Mouse (Mus musculus): ENCODE data around the gene Krt12. TPM values are rescaled to one million over a fixed set of nuclear protein-coding genes. Genes with fewer than 3 reads are reported as not detected.

The Krt12 gene
- total RNA-seq, 4 experiments from 2014 or later: 0.85 to 1.7 (median 1.5) TPM

- no peak for DNase-seq (ENCODE audit: low spot score in 2 of 2)
These were observed 23.2 kb downstream of the Krt12 start for GRCm38 (mm10) chr11:99398832-99399231.

- DNase-seq (ENCODE audit: low spot score in 2 of 2): no peak
These were observed 24.0 kb downstream of the Krt12 start for GRCm38 (mm10) chr11:99398084-99398483.

- no peak for DNase-seq (ENCODE audit: low spot score in 2 of 2)
These were observed 25.4 kb downstream of the Krt12 start for GRCm38 (mm10) chr11:99396661-99397060.

- DNase-seq (ENCODE audit: low spot score in 2 of 2): no peak
These were observed 26.0 kb downstream of the Krt12 start for GRCm38 (mm10) chr11:99396034-99396433.

- peak in 1 of 2 experiments; percentile 39 for DNase-seq (ENCODE audit: low spot score in 2 of 2)
These were observed 29.6 kb downstream of the Krt12 start for GRCm38 (mm10) chr11:99392492-99392891.

- DNase-seq (ENCODE audit: low spot score in 2 of 2): no peak
These were observed 30.7 kb downstream of the Krt12 start for GRCm38 (mm10) chr11:99391375-99391774.

GRCm38 (mm10) chr11:99390866-99391265, 31.2 kb downstream of the Krt12 start:
- DNase-seq (ENCODE audit: low spot score in 2 of 2): no peak

GRCm38 (mm10) chr11:99389264-99389663, 32.8 kb downstream of the Krt12 start, which contains the start of gene Krt10:
Gene Krt10, minus strand, starts transcription at chr11:99389364.
- no peak for DNase-seq (ENCODE audit: low spot score in 2 of 2)

GRCm38 (mm10) chr11:99388661-99389060, 33.4 kb downstream of the Krt12 start:
- DNase-seq (ENCODE audit: low spot score in 2 of 2): no peak

GRCm38 (mm10) chr11:99385813-99386721, 36.0 kb downstream of the Krt12 start:
- DNase-seq (ENCODE audit: low spot score in 2 of 2): peak; percentile 80 to 88

GRCm38 (mm10) chr11:99379568-99379967, 42.5 kb downstream of the Krt12 start:
- DNase-seq (ENCODE audit: low spot score in 2 of 2): peak; percentile 43 to 82

- no peak for DNase-seq (ENCODE audit: low spot score in 2 of 2)
These were observed 47.3 kb downstream of the Krt12 start, which contains the start of gene Krt28 for GRCm38 (mm10) chr11:99374803-99375202. Gene Krt28, minus strand, starts transcription at chr11:99374903.

- peak; percentile 48 to 58 for DNase-seq (ENCODE audit: low spot score in 2 of 2)
These were observed 52.1 kb downstream of the Krt12 start for GRCm38 (mm10) chr11:99369853-99370451.

GRCm38 (mm10) chr11:99369229-99369628, 52.8 kb downstream of the Krt12 start:
- no peak for DNase-seq (ENCODE audit: low spot score in 2 of 2)

GRCm38 (mm10) chr11:99366791-99367190, 55.3 kb downstream of the Krt12 start:
- no peak for DNase-seq (ENCODE audit: low spot score in 2 of 2)

Other genes starting within 250 kb of the Krt12 start
- 10 to 100 TPM; 57.1 to 58.8 (median 58.0) TPM for gene Smarce1, start 191.2 kb downstream of the Krt12 start, total RNA-seq (2022)
- 10 to 100 TPM; 23.4 to 28.0 (median 26.3) TPM for gene Krt222, start 178.2 kb downstream of the Krt12 start, total RNA-seq (2022)
- not detected for gene Krt24, start 137.0 kb downstream of the Krt12 start, total RNA-seq (2022)
- not detected for gene Krt25, start 99.3 kb downstream of the Krt12 start, total RNA-seq (2022)
- not detected for gene Krt26, start 84.3 kb downstream of the Krt12 start, total RNA-seq (2022)
- gene Krt27, start 71.2 kb downstream of the Krt12 start, total RNA-seq (2022): not detected
- under 1 TPM in 2 of 4 experiments, not detected in 2; 0.38 to 0.52 TPM for gene Krt28, start 47.4 kb downstream of the Krt12 start, total RNA-seq (2022)
- gene Krt10, start 32.9 kb downstream of the Krt12 start, total RNA-seq (2022): 10 to 100 TPM; 10.4 to 12.6 (median 11.0) TPM
- not detected for gene Krt20, start 15.9 kb upstream of the Krt12 start, total RNA-seq (2022)
- not detected for gene Krt23, start 70.9 kb upstream of the Krt12 start, total RNA-seq (2022)
- not detected for gene Krt39, start 99.1 kb upstream of the Krt12 start, total RNA-seq (2022)
- not detected for gene Krt40, start 120.9 kb upstream of the Krt12 start, total RNA-seq (2022)
- gene Krtap3-3, start 128.6 kb upstream of the Krt12 start, total RNA-seq (2022): not detected
- not detected for gene Krtap3-2, start 134.6 kb upstream of the Krt12 start, total RNA-seq (2022)
- not detected for gene Gm11939, start 137.2 kb upstream of the Krt12 start, total RNA-seq (2022)
- gene Krtap3-1, start 144.4 kb upstream of the Krt12 start, total RNA-seq (2022): not detected
- gene Krtap1-5, start 158.8 kb upstream of the Krt12 start, total RNA-seq (2022): not detected
- not detected for gene Krtap1-4, start 161.4 kb upstream of the Krt12 start, total RNA-seq (2022)
- gene Krtap1-3, start 169.1 kb upstream of the Krt12 start, total RNA-seq (2022): not detected
- gene Krtap9-3, start 175.8 kb upstream of the Krt12 start, total RNA-seq (2022): not detected
- not detected for gene Gm11938, start 181.0 kb upstream of the Krt12 start, total RNA-seq (2022)
- not detected for gene Gm11937, start 187.9 kb upstream of the Krt12 start, total RNA-seq (2022)
- not detected for gene Krtap2-4, start 192.6 kb upstream of the Krt12 start, total RNA-seq (2022)
- gene Gm11562, start 198.2 kb upstream of the Krt12 start, total RNA-seq (2022): not detected
- not detected for gene Krtap4-1, start 206.0 kb upstream of the Krt12 start, total RNA-seq (2022)
- not detected for gene Krtap4-2, start 212.8 kb upstream of the Krt12 start, total RNA-seq (2022)
- not detected for gene Krtap4-7, start 221.8 kb upstream of the Krt12 start, total RNA-seq (2022)
- not detected for gene Gm11555, start 228.0 kb upstream of the Krt12 start, total RNA-seq (2022)
- gene Gm11563, start 236.7 kb upstream of the Krt12 start, total RNA-seq (2022): not detected
- not detected for gene Krtap4-6, start 243.7 kb upstream of the Krt12 start, total RNA-seq (2022)